Mouse (Mus musculus): ENCODE results near the gene Alg2.

Alg2 gene

GRCm38 (mm10) chr4:47473968-47474729 is at the start of gene Alg2, which contains the start of gene Sec61b:
Gene Alg2 (minus strand): TSS chr4:47474333.
Gene Sec61b (plus strand): TSS chr4:47474658.
- peak; percentile 95 for DNase-seq (ENCODE audit: low read depth)

- DNase-seq (ENCODE audit: low read depth) = no peak
Observed at GRCm38 (mm10) chr4:47521884-47522605, 47.9 kb upstream of the Alg2 start.

- DNase-seq (ENCODE audit: low read depth) = no peak
Observed at GRCm38 (mm10) chr4:47520076-47520475, 45.9 kb upstream of the Alg2 start.

GRCm38 (mm10) chr4:47518551-47519181 is 44.5 kb upstream of the Alg2 start:
- DNase-seq (ENCODE audit: low read depth) = no peak

- DNase-seq (ENCODE audit: low read depth) = no peak
Observed at GRCm38 (mm10) chr4:47504841-47505517, 30.8 kb upstream of the Alg2 start.

- DNase-seq (ENCODE audit: low read depth) = no peak
Observed at GRCm38 (mm10) chr4:47503045-47503444, 28.9 kb upstream of the Alg2 start.

GRCm38 (mm10) chr4:47502546-47502971 is 28.4 kb upstream of the Alg2 start:
- DNase-seq (ENCODE audit: low read depth) = peak; percentile 56

- no peak for DNase-seq (ENCODE audit: low read depth)
Observed at GRCm38 (mm10) chr4:47499121-47499545, 25.0 kb upstream of the Alg2 start.

- no peak for DNase-seq (ENCODE audit: low read depth)
Observed at GRCm38 (mm10) chr4:47497811-47498385, 23.8 kb upstream of the Alg2 start.

GRCm38 (mm10) chr4:47494686-47495085 is 20.6 kb upstream of the Alg2 start:
- no peak for DNase-seq (ENCODE audit: low read depth)

- DNase-seq (ENCODE audit: low read depth) = no peak
Observed at GRCm38 (mm10) chr4:47494137-47494536, 20.0 kb upstream of the Alg2 start.

GRCm38 (mm10) chr4:47493456-47493855 is 19.3 kb upstream of the Alg2 start:
- no peak for DNase-seq (ENCODE audit: low read depth)

- no peak for DNase-seq (ENCODE audit: low read depth)
Observed at GRCm38 (mm10) chr4:47492311-47493086, 18.4 kb upstream of the Alg2 start.

GRCm38 (mm10) chr4:47491243-47491642 is 17.1 kb upstream of the Alg2 start:
- no peak for DNase-seq (ENCODE audit: low read depth)

GRCm38 (mm10) chr4:47480576-47480975 is 6.4 kb upstream of the Alg2 start:
- no peak for DNase-seq (ENCODE audit: low read depth)

GRCm38 (mm10) chr4:47480095-47480494 is 6.0 kb upstream of the Alg2 start:
- DNase-seq (ENCODE audit: low read depth) = no peak

- no peak for DNase-seq (ENCODE audit: low read depth)
Observed at GRCm38 (mm10) chr4:47477539-47477938, 3.4 kb upstream of the Alg2 start.

- DNase-seq (ENCODE audit: low read depth) = peak; percentile 13
Observed at GRCm38 (mm10) chr4:47474730-47475643, 854 bp upstream of the Alg2 start.

GRCm38 (mm10) chr4:47473586-47473967 is 556 bp downstream of the Alg2 start:
- peak; percentile 11 for DNase-seq (ENCODE audit: low read depth)

GRCm38 (mm10) chr4:47467196-47467595 is 6.9 kb downstream of the Alg2 start:
- no peak for DNase-seq (ENCODE audit: low read depth)

All from c-Kit-positive CD71-positive TER-119-negative erythroid progenitor cells, embryonic 14.5 days (primary cell).